Mouse (Mus musculus) gastrocnemius, postnatal 10 days (tissue): Measurements from ENCODE around the gene Upp2. TPM values are rescaled to one million over a fixed set of nuclear protein-coding genes. Genes with fewer than 3 reads are reported as not detected.

Experiments used
- DNase-seq: peaks from one replicate; pipeline ENCODE4 v3.0.0; 2021; ENCODE audit warnings: mixed read lengths
- total RNA-seq, 2 experiments: library from RNA; stranded (reverse); gene quantifications; 2 replicates each; pipeline ENCODE4 v1.2.3; 2021

The Upp2 gene
- total RNA-seq, 2 experiments from 2014 or later: 1.8 to 3.3 TPM

GRCm38 (mm10) chr2:58615766-58616165 lies 48.7 kb downstream of the Upp2 start:
- no peak for DNase-seq

- no peak for DNase-seq
Measured at GRCm38 (mm10) chr2:58625186-58625585, 58.1 kb downstream of the Upp2 start.

DNA sequence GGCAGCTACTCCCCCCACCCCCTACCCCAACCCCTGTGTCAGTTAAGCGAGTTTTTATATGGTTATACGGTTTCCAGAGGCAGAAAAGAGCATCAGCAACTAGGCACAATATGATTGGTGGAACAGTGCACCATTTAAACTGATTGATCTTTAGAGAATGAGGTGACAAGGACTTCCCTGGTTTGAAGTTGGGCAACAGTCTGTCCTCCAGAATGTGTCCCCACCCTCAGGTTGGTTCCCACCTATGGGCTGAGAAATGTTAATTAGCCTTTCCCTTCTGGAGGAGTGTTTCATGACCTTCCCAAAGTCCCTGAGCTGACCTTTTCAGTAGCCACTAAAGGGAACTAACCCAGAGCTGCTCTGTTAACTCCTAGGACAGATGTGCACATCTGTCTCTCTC lies 58.6 kb downstream of the Upp2 start:
- no peak for DNase-seq

- DNase-seq: no peak
Measured at GRCm38 (mm10) chr2:58626136-58626769, 59.2 kb downstream of the Upp2 start.

DNA sequence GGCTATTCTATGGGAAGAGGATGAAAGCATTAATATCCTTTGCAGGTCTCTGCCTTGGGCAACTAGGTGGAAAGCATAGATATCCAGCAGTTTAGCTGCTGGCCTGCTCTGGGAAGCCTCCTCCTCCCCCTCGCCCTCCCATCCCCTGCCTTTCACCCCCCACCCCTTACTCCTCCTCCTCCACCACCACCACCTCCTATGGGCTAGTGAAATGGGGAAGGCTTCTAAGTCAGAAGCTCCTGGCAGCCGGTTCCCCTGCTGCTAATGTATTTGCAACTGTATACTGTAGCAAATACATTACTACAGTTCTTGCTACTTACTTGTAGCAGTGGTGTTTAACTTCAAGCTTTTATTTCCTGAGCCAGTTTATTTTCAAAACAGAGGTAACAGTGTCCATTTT lies 60.9 kb downstream of the Upp2 start:
- DNase-seq: no peak

- no peak for DNase-seq
Measured at GRCm38 (mm10) chr2:58628993-58629392, 61.9 kb downstream of the Upp2 start.

- no peak for DNase-seq
Measured at GRCm38 (mm10) chr2:58629440-58629839, 62.3 kb downstream of the Upp2 start.

DNA sequence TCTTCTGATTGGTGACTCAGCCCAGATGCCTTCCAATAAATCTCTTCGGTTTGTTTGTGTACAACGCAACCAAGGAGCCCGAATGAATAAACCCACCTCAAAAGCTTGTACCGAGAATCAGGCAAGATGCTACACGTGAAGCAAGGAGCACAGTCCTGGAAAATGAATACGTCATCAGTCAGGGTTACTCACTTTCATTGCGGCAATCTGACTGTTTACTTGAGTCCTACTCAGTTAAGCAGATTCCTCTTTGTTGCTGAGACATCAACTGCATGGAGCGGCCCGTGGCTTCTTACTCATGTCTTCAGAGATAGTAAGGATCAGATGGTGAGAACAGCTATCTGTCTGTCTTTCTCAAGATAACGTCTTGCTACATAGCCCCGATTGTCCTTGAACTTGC lies 66.7 kb downstream of the Upp2 start:
- DNase-seq: no peak

- no peak for DNase-seq
Measured at GRCm38 (mm10) chr2:58641761-58642555, 74.9 kb downstream of the Upp2 start.

DNA sequence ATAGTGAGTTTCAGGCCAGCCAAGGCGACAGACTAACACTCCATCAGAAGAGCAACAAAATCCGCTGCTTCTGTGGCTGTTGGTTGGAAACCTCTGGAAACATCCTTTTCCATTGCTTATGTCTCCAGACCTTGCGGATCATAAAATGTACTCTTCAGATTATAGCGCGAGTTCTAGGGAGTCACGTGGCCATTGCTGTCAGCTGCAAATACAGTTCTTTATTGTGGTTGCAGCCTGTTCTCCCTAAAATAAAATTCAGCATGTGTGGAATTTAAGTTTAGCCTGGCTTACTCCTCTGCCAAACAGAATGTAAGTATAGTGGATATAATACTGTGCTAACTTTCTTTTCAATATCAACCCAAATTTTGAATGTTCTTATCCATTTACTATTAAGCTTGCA lies 78.6 kb downstream of the Upp2 start:
- DNase-seq: no peak

- DNase-seq: no peak
Measured at GRCm38 (mm10) chr2:58655169-58655568, 88.1 kb downstream of the Upp2 start.

GRCm38 (mm10) chr2:58656959-58657358 lies 89.9 kb downstream of the Upp2 start:
- no peak for DNase-seq

GRCm38 (mm10) chr2:58657855-58658254 lies 90.8 kb downstream of the Upp2 start:
- DNase-seq: no peak

DNA sequence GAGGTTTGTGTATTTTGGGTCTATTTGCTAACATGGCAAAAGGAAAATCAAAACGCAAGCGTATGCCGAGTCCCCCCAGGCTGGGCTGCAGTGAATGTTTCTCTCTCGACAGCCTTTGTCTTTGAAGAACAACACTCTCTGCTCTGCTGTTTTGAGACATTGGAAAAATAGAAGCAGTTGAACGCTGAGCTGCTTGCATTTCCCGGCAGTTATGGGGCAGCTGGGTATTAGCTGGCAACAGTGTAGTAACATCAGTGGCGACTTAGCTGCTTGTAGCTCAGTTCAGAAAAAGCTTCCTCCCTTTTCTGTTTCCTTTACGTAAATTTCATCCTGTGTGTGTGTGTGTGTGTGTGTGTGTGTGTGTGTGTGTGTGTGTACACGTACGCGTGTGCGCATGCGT lies 93.5 kb downstream of the Upp2 start:
- DNase-seq: no peak

DNA sequence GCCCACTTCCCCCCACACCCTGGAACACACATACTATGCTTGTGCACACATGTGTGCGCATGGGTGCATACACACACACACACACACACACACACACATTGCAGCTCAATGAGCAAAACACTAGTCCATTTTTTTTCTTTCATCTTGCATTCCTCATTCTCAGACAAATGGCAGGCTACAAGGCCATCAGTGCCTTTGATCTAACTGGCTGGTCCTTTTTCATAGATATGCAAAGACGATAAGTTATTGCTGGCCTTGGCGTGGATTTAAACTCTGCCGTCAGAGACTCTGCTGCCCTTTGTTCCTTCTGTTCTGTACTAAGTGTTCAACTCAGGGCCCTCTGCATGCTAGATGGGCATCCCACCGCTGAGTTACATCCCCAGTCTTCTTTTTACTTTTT lies 94.0 kb downstream of the Upp2 start:
- DNase-seq: no peak

DNA sequence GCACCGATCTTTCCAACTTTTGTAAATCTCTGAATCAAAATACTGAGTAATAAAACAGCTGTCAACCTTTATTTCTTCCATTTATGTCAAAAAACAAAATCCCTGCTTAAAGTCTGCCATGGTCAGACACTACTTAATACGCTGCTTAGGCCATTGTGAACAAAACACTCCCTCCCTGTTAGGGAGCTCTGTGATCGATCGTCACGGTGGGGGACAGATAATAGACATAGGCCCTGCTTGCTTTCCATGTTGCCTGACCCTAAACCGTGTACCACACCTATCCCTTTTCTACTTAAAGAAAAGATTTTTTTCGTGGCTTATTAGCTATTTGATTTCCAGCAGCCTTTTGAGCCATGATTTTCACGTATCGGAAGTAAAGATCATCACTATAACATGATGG lies 95.6 kb downstream of the Upp2 start:
- no peak for DNase-seq

DNA sequence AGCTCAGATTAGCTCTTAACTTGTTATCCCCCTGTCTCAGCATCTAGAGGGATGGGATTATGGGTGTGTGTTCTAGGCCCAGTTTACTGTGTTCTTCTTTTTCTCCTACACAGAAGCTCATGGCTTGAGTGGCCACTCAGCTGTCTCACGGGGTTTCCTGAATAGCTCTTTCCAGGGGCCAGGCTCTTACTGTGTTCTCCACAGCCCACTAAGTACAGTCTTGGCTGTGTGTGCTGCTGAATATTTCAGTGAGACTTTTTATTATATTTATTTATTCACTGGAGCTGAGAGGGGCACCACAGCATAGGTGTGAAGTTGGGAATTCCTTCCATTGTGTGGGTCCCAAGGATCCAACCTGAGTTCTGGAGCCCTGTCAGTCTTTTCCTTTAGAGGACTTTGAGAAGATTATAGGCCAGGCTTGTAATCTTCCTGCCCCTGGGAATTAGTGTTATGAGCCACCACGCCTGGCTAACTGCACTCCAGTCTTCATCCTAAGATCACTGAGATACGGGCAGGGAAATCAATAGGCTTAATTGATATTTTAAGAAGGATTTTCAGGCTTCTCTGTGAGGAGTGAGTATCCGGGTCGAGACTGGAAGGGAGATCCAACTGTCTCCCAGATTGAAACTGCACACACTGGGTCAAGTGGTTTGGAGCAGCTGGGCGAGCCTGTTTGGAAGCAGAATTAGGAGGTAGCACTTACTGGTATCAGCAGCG lies 96.5 kb downstream of the Upp2 start:
- DNase-seq: no peak

DNA sequence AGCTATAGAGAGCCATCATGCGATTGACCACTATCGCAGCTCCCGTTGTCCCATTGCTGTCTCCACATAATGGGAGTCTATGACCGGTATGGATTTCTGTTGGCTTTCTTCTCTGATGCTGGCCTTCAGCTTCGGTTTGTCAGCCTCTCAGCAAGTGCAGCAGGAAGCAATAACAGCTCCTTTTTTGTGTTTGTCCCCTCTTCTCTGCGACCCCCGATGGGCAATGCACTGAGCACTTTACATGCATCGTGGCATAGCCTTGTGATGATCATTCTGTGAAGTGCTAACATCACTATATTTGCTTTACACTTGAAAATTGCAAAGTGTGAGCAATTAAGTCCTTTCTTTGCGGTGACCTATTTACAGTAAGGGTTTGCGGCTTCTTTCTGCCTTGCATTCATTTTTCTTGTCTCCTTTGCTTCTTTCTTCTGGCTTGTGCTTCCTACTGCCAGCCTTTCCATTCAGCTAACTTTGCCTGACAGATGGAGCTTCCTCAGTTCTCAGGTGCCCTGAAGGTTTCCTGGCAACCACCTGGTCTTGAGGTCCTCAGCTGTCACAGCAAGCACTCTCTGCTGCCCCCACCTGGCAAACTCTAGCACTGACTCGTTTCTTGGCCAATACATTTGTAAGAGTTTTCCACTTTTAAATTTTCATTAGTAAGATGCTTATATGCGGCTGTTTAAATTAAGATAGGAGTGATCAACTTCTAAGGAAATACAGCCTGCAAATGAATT lies 98.2 kb downstream of the Upp2 start:
- DNase-seq: peak; percentile 73

DNA sequence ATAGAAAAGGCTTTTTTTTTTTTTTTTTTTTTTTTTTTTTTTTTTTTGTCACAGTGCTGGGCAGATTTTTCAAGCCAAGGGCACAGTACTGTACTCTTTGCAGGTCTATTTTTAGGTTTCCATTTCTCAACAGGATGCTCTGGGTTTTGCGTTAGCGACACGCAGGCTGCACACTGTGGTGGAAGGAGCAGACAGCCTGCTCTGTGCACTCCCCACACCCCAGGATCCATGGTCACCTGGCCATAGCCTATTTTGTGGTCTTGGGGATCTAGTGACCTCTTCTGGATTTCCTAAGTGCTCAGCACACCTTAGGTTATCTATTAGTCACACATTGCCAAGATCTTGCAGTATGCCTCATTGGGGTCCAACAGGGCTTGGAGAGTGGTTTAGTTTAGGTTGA lies 100.2 kb downstream of the Upp2 start:
- no peak for DNase-seq

DNA sequence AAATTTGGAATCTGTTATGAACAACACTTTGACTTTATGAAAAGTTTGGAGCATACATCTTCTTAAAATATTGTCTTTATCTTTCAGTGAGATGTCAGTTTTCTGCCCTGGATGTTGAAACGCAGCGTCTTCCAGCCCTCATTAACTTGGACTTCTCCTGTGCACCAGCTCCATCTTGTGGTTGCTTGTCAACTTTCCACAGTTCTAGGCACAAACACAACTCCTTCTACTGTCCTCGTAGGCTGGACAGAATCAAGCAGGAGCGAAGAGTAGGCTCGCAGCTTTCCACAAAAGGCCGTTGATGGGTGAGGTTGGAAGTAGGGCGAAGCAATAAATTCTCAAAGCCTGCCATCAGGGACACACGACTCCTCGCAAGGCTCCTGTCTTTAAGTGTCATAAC lies 100.9 kb downstream of the Upp2 start:
- peak; percentile 53 for DNase-seq

- no peak for DNase-seq
Measured at GRCm38 (mm10) chr2:58669114-58669513, 102.0 kb downstream of the Upp2 start.

- DNase-seq: no peak
Measured at GRCm38 (mm10) chr2:58672520-58672919, 105.4 kb downstream of the Upp2 start.

GRCm38 (mm10) chr2:58679968-58680367 lies 112.9 kb downstream of the Upp2 start:
- no peak for DNase-seq
